Mouse (Mus musculus): ENCODE results near the gene Kcnma1.

GRCm38 (mm10) chr14:23290634-23291033 is 723.7 kb downstream of the Kcnma1 start:
- TF ChIP-seq POLR2A (IDR thresholded peaks at IDR 0.05; ENCODE audit: low read depth, low read length) (no peak), CTCF (IDR thresholded peaks at IDR 0.05; ENCODE audit: extremely low read depth, insufficient read depth, insufficient read length, insufficient replicate concordance) (no peak)
